Mouse (Mus musculus): ENCODE measurements around the gene Sdsl. TPM values are rescaled to one million over a fixed set of nuclear protein-coding genes. Genes with fewer than 3 reads are reported as not detected.

Sdsl gene
- polyA plus RNA-seq (2012; rRNA removed) = 10.0 and 10.2 TPM in 2 replicates

DNA sequence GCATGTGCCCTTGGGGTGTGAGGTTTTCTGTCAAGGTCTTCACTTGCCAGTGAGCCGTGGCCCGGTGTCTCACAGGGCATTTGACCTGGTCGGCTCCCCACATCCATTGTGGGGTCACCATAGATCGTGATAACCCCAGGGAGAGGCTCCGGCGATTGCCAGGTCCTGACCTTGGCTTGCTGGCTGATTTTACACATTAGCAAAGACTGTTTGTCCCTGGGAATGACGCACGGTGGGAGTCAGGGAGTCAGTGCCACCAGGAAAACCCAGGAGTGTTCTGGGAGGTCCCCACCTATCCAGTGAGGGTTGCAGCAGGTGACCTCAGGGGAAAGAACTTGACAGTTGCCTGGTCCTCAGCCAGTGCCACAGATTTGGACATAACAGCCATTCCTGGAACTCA lies at the start of gene Sdsl:
Gene Sdsl (minus strand): TSS at position 41 of the 400 bp plus-strand sequence.

DNA sequence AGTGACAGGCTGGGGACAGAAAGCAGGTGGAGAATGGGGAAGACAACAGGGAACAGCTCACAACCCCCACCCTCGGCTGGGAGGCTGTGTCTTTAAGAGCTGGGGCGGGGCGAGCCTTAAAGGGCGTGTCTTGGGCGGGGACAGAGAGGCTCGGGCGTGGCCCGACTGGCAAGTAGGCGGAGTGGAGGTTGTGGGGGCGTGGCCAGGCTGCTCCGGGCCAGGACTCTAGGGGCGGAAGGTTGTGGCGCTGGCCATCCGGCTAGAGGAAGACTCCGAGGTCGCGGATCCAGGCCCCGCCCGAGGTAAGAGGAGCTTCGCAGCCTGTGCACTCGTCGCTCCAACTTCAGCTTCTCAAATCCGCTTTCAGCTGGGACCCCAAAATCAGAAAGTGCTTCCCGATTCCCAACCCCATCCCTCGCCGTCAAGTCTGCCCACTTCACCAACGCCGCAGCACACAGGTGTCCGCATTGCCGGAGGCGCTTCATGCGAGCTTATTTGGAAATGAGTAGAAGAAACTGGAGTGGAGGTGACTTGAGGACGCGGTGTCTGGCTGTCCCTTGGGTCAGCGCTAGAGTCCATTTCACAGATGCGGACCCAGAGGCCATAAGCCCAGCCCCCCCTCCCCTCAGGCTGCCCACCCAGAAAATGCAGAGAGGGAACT lies 38.5 kb upstream of the Sdsl start, which contains the start of gene Slc8b1:
Gene Slc8b1 (plus strand): TSS at position 187 of the 661 bp plus-strand sequence.

DNA sequence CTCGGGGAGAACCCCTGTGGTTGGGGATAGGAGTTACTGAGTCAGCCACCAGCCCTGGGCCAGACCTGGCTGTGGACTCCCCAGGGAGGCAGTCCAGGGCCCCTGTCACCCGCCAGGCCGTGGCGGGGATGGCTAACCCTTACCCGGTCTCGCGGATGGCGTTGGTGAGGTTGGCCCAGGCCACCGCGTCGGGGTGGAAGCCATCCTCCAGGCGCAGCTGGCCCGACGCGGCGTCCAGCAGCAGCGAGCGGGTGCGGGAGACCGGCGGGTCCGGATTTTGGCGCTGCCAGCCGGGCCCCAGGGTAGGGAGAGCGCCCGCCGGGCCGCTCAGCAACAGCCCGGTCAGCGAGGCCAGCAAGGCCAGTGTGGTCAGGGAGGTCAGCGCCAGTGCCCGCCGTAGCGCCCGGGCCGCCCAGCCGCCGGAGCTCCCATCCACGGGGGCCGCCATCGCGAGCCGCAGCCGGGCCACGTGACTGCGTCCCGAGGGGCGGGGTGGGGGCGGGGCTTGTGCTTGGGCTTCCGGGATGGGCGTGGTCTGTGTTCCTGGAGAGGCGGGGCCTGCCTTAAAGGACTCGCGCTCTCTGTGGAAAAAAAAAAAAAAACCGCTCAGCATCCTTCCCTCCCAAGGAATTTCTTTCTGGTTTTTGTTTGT lies 30.7 kb upstream of the Sdsl start, which contains the start of gene Plbd2:
Gene Plbd2 (minus strand): TSS at position 482 of the 652 bp plus-strand sequence.

DNA sequence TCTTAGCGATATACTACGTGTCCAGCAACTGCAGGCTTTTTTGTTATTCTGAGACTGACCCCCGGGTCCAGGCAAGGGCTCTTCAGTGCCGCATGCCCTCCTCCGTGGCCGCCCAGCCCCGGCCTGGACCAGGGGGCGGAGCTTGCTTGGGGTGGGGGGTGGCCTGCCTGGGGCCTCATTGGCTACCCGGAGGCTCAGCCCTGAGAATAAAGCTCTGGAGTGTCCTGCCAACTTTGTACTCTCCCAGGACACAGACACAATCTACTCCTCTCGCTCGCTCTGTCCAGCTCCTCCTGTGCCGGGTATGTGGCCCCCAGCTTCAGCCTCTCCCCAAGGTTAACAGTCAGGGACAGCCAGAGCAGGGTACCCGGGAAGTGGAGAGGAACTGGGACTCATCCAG lies 3.7 kb upstream of the Sdsl start, which contains the start of gene Sds:
Gene Sds (plus strand): TSS at position 231 of the 400 bp plus-strand sequence.

DNA sequence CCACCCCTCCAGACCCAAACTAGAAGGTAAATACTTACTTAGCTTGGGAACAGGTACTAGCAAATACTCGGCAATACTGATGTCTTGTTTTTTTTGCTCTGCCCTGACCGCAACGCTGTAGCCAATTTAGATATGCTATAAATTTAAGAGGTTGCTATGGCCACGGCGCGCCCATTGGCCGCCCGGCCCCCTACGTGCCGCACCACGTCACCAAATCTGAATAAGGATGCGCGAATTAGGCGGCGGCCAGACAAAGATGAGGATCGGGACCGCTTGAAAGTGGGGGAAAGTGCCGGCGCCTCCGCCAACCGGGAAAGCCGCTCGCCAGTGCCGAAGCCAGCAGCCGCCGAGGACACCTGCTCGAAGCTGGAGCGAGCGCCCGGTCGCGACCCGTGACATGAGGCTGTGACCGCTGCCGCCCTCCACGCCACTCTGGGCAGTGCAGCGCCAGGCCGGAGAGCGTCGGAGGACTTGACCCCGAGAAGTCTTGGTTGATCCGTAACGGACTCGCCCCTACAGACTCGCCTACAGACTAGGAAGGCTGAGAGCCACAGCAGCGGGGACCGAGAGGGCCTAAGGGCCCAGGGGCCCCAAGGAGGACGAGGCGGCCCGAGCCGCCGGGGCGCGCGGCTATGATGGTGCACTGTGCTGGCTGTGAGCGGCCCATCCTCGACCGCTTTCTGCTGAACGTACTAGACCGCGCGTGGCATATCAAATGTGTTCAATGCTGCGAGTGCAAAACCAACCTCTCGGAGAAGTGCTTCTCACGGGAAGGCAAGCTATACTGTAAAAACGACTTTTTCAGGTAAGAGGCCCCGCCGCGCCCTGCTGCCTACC lies 40.7 kb downstream of the Sdsl start, which contains the start of gene Lhx5:
Gene Lhx5 (plus strand): TSS at position 51 of the 837 bp plus-strand sequence.

Other genes with a start within 250 kb of the Sdsl start
- 1.7 and 2.5 TPM in 2 replicates for gene Lhx5, start 41.1 kb downstream of the Sdsl start, polyA plus RNA-seq (2012; rRNA removed)
- not detected in 2 replicates for gene Sds, start 3.7 kb upstream of the Sdsl start, polyA plus RNA-seq (2012; rRNA removed)
- 19.3 and 22.7 TPM in 2 replicates for gene Plbd2, start 30.8 kb upstream of the Sdsl start, polyA plus RNA-seq (2012; rRNA removed)
- gene Slc8b1, start 38.4 kb upstream of the Sdsl start, polyA plus RNA-seq (2012; rRNA removed) = 10.5 and 16.0 TPM in 2 replicates
- gene Tpcn1, start 115.9 kb upstream of the Sdsl start, polyA plus RNA-seq (2012; rRNA removed) = 17.3 and 22.1 TPM in 2 replicates
- 0.09 and 0.11 TPM in 2 replicates for gene Iqcd, start 116.2 kb upstream of the Sdsl start, polyA plus RNA-seq (2012; rRNA removed)
- 22.2 and 28.6 TPM in 2 replicates for gene Rita1, start 139.8 kb upstream of the Sdsl start, polyA plus RNA-seq (2012; rRNA removed)
- gene Ddx54, start 139.9 kb upstream of the Sdsl start, polyA plus RNA-seq (2012; rRNA removed) = 17.6 and 22.7 TPM in 2 replicates
- gene Cfap73, start 161.4 kb upstream of the Sdsl start, polyA plus RNA-seq (2012; rRNA removed) = not detected in 2 replicates
- gene Rasal1, start 176.0 kb upstream of the Sdsl start, polyA plus RNA-seq (2012; rRNA removed) = 2.4 and 2.5 TPM in 2 replicates
- gene Dtx1, start 239.1 kb upstream of the Sdsl start, polyA plus RNA-seq (2012; rRNA removed) = 3.1 and 5.5 TPM in 2 replicates